21 mouse cellular contexts compared by ENCODE assay signal in genomic region chr1:186349966-186350365, GRCm38 (mm10).
DNase-seq lines count a peak whose midpoint lies in the region; TF ChIP-seq lines count a peak whose summit lies in the region.
"Had no signal": no experiment of that assay in that cellular context is flagged by ENCODE, and none has a peak within 500 bp of the region (broad histone marks: within the 10 kb centered on the region; RNA-seq: fewer than 3 reads in every experiment).

No protein-coding gene starts in this region.

- H3K4me3 ChIP-seq in heart, embryonic 10.5 days = no peak overlapping the region
- H3K4me3 ChIP-seq in ES-E14 (ENCODE audit: insufficient read depth in 1 of 2, low read depth in 1 of 2, low read length in 2 of 2, poor library complexity in 1 of 2, severe bottlenecking in 1 of 2) = no peak overlapping the region
- no peak overlapping the region for H3K4me3 ChIP-seq in layer of hippocampus, adult 2 months

- TF ChIP-seq CTCF in layer of hippocampus, adult 2 months (conservative IDR thresholded peaks at IDR 0.05) = no peak

- H3K9ac ChIP-seq in ES-E14 (ENCODE audit: insufficient read depth, low read depth, low read length, poor library complexity, severe bottlenecking) = no peak overlapping the region

- H3K27me3 ChIP-seq in heart, embryonic 10.5 days (ENCODE audit: insufficient read depth, poor library complexity, severe bottlenecking) = peaks cover 9% of the 10 kb centered on the region; the same call in 1 of the 2 replicates
- H3K27me3 ChIP-seq: CH12.LX, Patski had no signal

- in situ Hi-C loops in ES-E14 (cut with MboI; ENCODE audit: low sequenced_read_pairs in 2 of 2, unreplicated experiment in 2 of 2) = no loop called here

- H3K9me3 ChIP-seq in heart, embryonic 10.5 days = no peaks in the 10 kb centered on the region
- no peaks in the 10 kb centered on the region for H3K9me3 ChIP-seq in ES-E14 (ENCODE audit: control insufficient read depth, insufficient read depth, low read depth, low read length)

- WGBS in heart, embryonic 10.5 days = 73% methylated on average over 2 of the region's 2 CpGs

- peak; percentile 77 for DNase-seq in heart, adult 11 months
- DNase-seq in heart, embryonic 10.5 days (ENCODE audit: low spot score) = no peak
- DNase-seq in ES-E14 (ENCODE audit: low read depth, low spot score) (peak; percentile 17), ZHBTc4 (ENCODE audit: low read depth, low spot score) (peak; percentile 53)
- no peak for DNase-seq in ovary, postnatal 36 days (ENCODE audit: low spot score)
- DNase-seq in layer of hippocampus, adult 2 months (ENCODE audit: low spot score in 2 of 2) = no peak
- DNase-seq: adrenal gland, adult 2 months; adrenal gland, adult 8-10 months; adrenal gland, postnatal 10 days; adrenal gland, postnatal 14 days; adrenal gland, postnatal 25 days; adrenal gland, postnatal 36 days; B cell, adult 2 months; cerebellum, adult 11 months; cerebellum, adult 11-12 months; cerebellum, adult 18-20 months; cerebellum, adult 2 months; cerebellum, adult 8-10 months had no signal

- no peak overlapping the region for H3K27ac ChIP-seq in heart, embryonic 10.5 days
- no peak overlapping the region for H3K27ac ChIP-seq in ES-E14 (ENCODE audit: insufficient read depth, low read depth, low read length, poor library complexity, severe bottlenecking)
- H3K27ac ChIP-seq in layer of hippocampus, adult 2 months = no peak overlapping the region

- 0 out of 2 replicates have a peak, but pooled peaks cover 5% of the 10 kb centered on the region for H3K4me1 ChIP-seq in heart, embryonic 10.5 days
- H3K4me1 ChIP-seq in ES-E14 (ENCODE audit: control insufficient read depth in 2 of 2, insufficient read depth in 2 of 2, low read length in 2 of 2, poor library complexity in 1 of 2) = no peaks in the 10 kb centered on the region

- no peaks in the 10 kb centered on the region for H3K36me3 ChIP-seq in heart, embryonic 10.5 days
- H3K36me3 ChIP-seq in ES-E14 (ENCODE audit: control insufficient read depth, insufficient read depth, low read length, poor library complexity, severe bottlenecking) = no peaks in the 10 kb centered on the region
- H3K36me3 ChIP-seq: G1E had no signal

TF ChIP-seq in ES-E14, 5 proteins besides CTCF, POLR2A, EP300 and RAD21:
- no peak for TF ChIP-seq ZNF384 (IDR thresholded peaks at IDR 0.05; ENCODE audit: low read depth, low read length)
- TF ChIP-seq HCFC1 (IDR thresholded peaks at IDR 0.05; ENCODE audit: borderline replicate concordance, insufficient read depth, low read length) = no peak
- TF ChIP-seq CHD2 (IDR thresholded peaks at IDR 0.05; ENCODE audit: low read depth, low read length) = no peak
- no peak for TF ChIP-seq ZC3H11A (IDR thresholded peaks at IDR 0.05; ENCODE audit: borderline replicate concordance, low read depth, low read length)
- no peak for TF ChIP-seq MAFK (IDR thresholded peaks at IDR 0.05; ENCODE audit: insufficient read depth, low read depth, low read length)
TF ChIP-seq in ES-E14: peak in this region for 0.

Comparison
In these comparisons a context has a peak if more than half of its experiments do, and no peak if none do; other contexts are left out.
1. DNase-seq: peak in heart, adult 11 months (single experiment), ES-E14 (single experiment) and ZHBTc4 (single experiment); none in heart, embryonic 10.5 days (single experiment), ovary, postnatal 36 days (single experiment) and layer of hippocampus, adult 2 months (0 of 2).